Mouse (Mus musculus) heart, embryonic 14.5 days (tissue): ENCODE data around the gene 6030408B16Rik. TPM values are rescaled to one million over a fixed set of nuclear protein-coding genes. Genes with fewer than 3 reads are reported as not detected.

ENCODE experiments used
- ATAC-seq: fragments of 200-750 bp; cut with Nextera tagmentation; 2 replicates; pipeline ENCODE4 v1.8.0; 2017; ENCODE audit warnings: low read depth, moderate TSS enrichment; ENCODE audit not compliant: insufficient number of reproducible peaks, insufficient read depth, low FRiP score
- H3K27ac ChIP-seq, 2 experiments: fragments of 200-500 bp in 1 of 2; fragments of 300-500 bp in 1 of 2; sonication (generic) in 1 of 2; replicated peaks in 1 of 2; 2 replicates each; pipeline ENCODE4 v1.5.1; 2012 to 2014; ENCODE audit warnings: low read depth in 2 of 2, low read length in 2 of 2, control low read depth in 1 of 2, mild to moderate bottlenecking in 1 of 2, mixed read lengths in 1 of 2; ENCODE audit not compliant: control insufficient read depth in 1 of 2, insufficient read depth in 1 of 2
- H3K27me3 ChIP-seq: fragments of 300-500 bp; sonication (generic); 2 replicates; pipeline ENCODE4 v1.6.1; 2014; ENCODE audit warnings: mild to moderate bottlenecking, low read length, control low read depth; ENCODE audit not compliant: control insufficient read depth, insufficient read depth
- H3K36me3 ChIP-seq: fragments of 300-500 bp; sonication (generic); 2 replicates; pipeline ENCODE4 v1.6.1; 2014; ENCODE audit warnings: mild to moderate bottlenecking, control low read depth, low read length, mixed read lengths; ENCODE audit not compliant: control insufficient read depth, insufficient read depth
- H3K4me1 ChIP-seq, 2 experiments: fragments of 200-500 bp in 1 of 2; fragments of 300-500 bp in 1 of 2; sonication (generic) in 1 of 2; 2 replicates each; pipeline ENCODE4 v1.6.1; 2012 to 2014; ENCODE audit warnings: low read length in 2 of 2, control low read depth in 1 of 2, mixed read lengths in 1 of 2; ENCODE audit not compliant: control insufficient read depth in 2 of 2, insufficient read depth in 2 of 2
- H3K4me2 ChIP-seq: fragments of 300-500 bp; sonication (generic); 2 replicates; pipeline ENCODE4 v1.6.1; 2014; ENCODE audit warnings: mild to moderate bottlenecking, low read length
- H3K4me3 ChIP-seq, 2 experiments: fragments of 200-500 bp in 1 of 2; fragments of 300-500 bp in 1 of 2; sonication (generic) in 1 of 2; 2 replicates each; pipeline ENCODE4 v1.5.1; 2012 to 2014; ENCODE audit warnings: low read length in 2 of 2, mild to moderate bottlenecking in 2 of 2, control low read depth in 1 of 2, low read depth in 1 of 2, moderate library complexity in 1 of 2; ENCODE audit not compliant: control insufficient read depth in 1 of 2, insufficient read depth in 1 of 2
- H3K9ac ChIP-seq: fragments of 300-500 bp; sonication (generic); 2 replicates; pipeline ENCODE4 v1.6.1; 2014; ENCODE audit warnings: mild to moderate bottlenecking, low read length
- H3K9me3 ChIP-seq: fragments of 300-500 bp; sonication (generic); 2 replicates; pipeline ENCODE4 v1.6.1; 2016; ENCODE audit warnings: low read length, control low read depth; ENCODE audit not compliant: control insufficient read depth
- WGBS: fragments of 180-500 bp; shearing (Covaris S2); extraction: QIAGEN DNeasy Blood & Tissue Kit; methylation state at CpG from one replicate; pipeline ENCODE4 v1.1.7; 2014; 5-methylcytosine and 5-hydroxymethylcytosine counted together
- polyA plus RNA-seq: library from polyadenylated mRNA; unstranded; fragments of >200 nt; fragmentation: Nextera tagmentation; extraction: Ambion mirVana; gene quantifications from 2 replicates; pipeline ENCODE4 v1.2.1, GENCODE M21; 2014

The 6030408B16Rik gene
- 0.85 and 1.8 TPM in 2 replicates for polyA plus RNA-seq

DNA sequence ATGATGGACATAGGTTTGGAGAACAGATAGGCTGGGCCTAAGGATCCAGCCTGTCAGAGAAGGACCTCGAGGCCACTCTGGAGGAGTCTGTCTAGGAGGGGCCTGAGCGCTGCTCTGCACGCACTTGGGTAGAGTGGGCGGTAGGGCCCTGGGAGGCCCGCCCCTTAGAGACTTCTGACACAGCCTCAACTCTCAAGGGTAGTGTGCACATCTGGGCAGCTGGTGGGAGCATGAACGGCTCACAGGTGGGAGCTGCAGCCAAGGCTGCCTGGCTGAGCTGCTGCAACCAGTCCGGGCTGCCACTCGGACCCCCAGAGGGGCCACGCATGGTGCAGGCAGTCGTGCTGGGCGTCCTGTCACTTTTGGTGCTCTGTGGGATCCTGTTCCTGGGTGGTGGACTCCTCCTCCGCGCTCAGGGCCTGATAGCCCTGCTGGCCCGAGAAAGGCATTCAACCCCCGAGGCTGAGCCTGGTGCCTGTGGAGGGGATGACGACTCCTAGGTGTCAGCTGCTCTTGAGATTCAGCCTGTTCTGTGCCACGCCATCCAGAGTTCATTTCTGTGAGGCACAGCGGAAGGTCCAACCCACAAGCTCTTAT is at the start of gene 6030408B16Rik:
TSS of gene 6030408B16Rik (plus strand) at position 188 of the 597 bp plus-strand sequence.
- Histone ChIP-seq H3K4me1 (peaks cover 9 to 12% of the 10 kb centered on the region in 2 experiments), H3K27ac (no peak within 1 kb of the TSS), H3K36me3 (peaks cover 41% of the 10 kb centered on the region), H3K27me3 (no peaks in the 10 kb centered on the region), H3K9ac (no peak within 1 kb of the TSS), H3K9me3 (no peaks in the 10 kb centered on the region), H3K4me2 (0 out of 2 replicates have a peak within 1 kb of the TSS, but pooled peaks have one; percentile 8), H3K4me3 (no peak within 1 kb of the TSS)
- no peak for ATAC-seq
- WGBS, result 38% methylated on average over 18 of the region's 18 CpGs

DNA sequence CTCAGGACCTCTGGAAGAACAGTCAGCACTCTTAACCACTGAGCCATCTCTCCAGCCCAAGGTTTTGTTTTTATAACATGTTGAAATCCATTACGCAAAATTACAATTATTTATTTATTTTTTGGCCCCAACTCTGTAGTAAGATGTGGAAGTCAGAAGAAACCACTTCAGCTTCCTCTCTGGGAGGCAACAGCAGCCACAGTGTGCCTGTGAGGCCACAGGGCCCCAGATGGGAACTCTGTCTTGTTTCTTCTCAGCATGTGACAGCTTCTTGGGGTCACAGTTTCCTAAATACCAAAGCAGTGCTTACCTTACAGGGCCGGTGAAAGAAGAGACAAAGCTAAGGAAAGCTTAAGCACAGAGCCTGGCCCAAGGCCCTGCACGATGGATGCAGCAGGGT is 49.0 kb upstream of the 6030408B16Rik start:
- H3K27me3 ChIP-seq, result no peaks in the 10 kb centered on the region
- no peaks in the 10 kb centered on the region for H3K9me3 ChIP-seq
- no peak overlapping the region for H3K4me2 ChIP-seq
- WGBS, result 60% methylated on average over 3 of the region's 3 CpGs
- no peak overlapping the region for H3K9ac ChIP-seq
- no peak for ATAC-seq
- H3K36me3 ChIP-seq, result no peaks in the 10 kb centered on the region
- H3K4me1 ChIP-seq, result peaks cover 34 to 55% of the 10 kb centered on the region in 2 experiments
- no peak overlapping the region for H3K4me3 ChIP-seq
- H3K27ac ChIP-seq, result no peak overlapping the region

DNA sequence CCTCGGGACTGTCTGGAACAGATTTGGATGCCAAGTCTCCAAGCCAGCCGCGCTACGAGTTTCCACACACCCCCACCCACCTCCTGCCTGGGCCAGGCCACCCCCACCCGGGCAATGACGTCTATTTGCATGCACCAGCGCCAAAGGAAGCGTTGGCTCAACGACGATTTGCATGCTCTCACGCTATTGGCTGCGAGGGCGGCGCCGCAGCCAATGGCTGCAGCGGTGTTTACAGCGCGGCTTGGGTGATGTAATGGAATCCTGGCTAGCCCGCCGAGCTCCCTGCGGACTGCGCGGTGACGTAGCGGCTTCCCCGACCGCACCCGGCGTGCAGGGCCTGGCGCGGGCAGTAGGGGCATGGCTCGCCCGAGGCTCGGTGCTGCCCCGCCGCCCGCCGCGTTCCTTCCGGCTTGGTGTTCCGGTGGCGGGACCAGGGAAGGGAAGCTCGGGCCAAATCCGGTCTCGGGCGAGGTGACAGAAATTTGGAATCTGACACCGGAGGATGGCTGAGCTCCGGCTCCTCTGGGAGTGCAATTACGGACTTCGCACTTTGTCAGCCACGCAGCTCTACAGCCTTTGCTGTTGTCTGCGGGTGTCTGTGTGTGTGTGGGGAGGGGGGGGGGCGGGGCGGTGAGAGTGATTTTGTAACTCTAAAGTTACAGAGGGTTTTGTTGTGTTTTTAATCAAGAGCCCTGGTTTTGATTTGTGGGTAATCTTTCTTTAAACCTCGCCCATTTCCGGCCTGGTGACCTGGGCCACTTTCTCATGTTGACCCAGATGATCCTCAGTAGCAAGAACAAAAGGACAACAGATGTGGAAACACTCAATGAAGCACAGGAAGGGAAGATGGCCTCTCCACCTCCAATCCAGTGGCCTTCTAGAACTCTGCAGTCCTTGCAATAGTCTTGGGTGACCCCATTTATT is 46.5 kb upstream of the 6030408B16Rik start:
- Histone ChIP-seq H3K4me2 (peak overlapping the region; percentile 67), H3K36me3 (no peaks in the 10 kb centered on the region), H3K27me3 (no peaks in the 10 kb centered on the region), H3K9ac (peak overlapping the region; percentile 72), H3K4me1 (peaks cover 33 to 45% of the 10 kb centered on the region in 2 experiments), H3K9me3 (no peaks in the 10 kb centered on the region), H3K27ac (peak overlapping the region; percentile 93 to 98), H3K4me3 (peak overlapping the region; percentile 37 to 61)
- WGBS, result 1% methylated on average over 55 of the region's 56 CpGs
- ATAC-seq, result peak; percentile 95

DNA sequence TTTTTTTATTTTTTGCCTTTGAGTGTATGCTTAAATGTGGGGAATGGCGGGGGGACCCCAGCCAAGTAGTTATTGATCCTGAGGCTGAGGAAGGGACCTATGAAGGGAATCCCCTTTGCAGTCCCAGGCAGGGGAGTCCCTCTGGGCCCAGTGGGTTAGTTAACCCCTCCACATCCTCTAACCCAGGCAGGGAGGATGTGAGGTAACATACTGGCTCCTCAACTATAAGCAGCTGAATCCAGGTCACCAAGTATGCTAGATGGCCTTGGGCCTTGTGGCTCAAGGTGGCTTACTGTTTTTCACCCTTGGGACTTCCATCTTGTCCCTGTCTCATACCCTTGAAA is 45.9 kb upstream of the 6030408B16Rik start:
- WGBS, result 94% methylated on average over 1 of the region's 1 CpGs
- Histone ChIP-seq H3K36me3 (no peaks in the 10 kb centered on the region), H3K27ac (peak overlapping the region; percentile 93 to 98), H3K4me3 (peak overlapping the region in 1 of 2 experiments; percentile 37; a peak in 1 of 4 replicates), H3K9ac (peak overlapping the region; percentile 72; the same call in 1 of the 2 replicates), H3K9me3 (no peaks in the 10 kb centered on the region), H3K4me1 (peaks cover 27 to 38% of the 10 kb centered on the region in 2 experiments), H3K27me3 (no peaks in the 10 kb centered on the region), H3K4me2 (peak overlapping the region; percentile 67)
- ATAC-seq, result no peak

DNA sequence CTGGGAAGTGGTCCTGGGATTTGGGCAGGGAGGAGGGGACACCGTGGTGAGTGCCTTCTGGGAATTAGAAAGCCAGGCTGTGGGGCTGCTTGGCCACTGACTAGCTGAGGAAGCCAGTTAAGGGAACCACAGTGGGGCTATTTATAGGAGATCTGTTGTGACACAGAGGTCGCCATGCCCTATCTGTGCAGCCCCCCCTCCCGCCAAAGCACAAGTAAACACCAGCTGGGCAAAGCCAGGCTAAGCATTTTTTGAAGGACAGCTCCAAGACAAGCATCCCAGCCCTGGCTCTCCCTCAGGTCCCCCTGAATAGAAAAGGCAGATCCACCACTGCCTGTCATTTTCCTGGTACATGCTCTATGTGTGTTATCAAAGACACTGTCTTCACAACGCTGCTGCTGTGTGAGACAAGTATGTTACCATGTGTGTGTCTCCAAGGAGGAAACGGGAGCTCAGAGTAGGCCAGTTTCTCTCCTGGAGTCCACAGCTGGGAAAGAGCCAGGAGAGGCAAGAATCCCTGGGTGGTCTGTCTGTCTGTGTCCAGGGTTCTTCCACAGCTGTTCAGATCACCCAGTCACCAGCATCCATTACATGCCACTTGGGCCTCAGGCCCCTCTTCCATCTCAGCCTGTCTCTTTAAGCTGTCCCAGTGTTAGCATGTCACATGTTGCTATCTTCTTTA is 44.8 kb upstream of the 6030408B16Rik start:
- peak overlapping the region; percentile 26; the same call in 1 of the 2 replicates for H3K4me2 ChIP-seq
- H3K9me3 ChIP-seq, result no peaks in the 10 kb centered on the region
- H3K9ac ChIP-seq, result peak overlapping the region; percentile 57
- ATAC-seq, result no peak
- no peak overlapping the region for H3K4me3 ChIP-seq
- H3K36me3 ChIP-seq, result no peaks in the 10 kb centered on the region
- no peaks in the 10 kb centered on the region for H3K27me3 ChIP-seq
- peak overlapping the region; percentile 93 to 95 for H3K27ac ChIP-seq
- peaks cover 23 to 34% of the 10 kb centered on the region in 2 experiments for H3K4me1 ChIP-seq
- WGBS, result 13% methylated on average over 5 of the region's 5 CpGs

DNA sequence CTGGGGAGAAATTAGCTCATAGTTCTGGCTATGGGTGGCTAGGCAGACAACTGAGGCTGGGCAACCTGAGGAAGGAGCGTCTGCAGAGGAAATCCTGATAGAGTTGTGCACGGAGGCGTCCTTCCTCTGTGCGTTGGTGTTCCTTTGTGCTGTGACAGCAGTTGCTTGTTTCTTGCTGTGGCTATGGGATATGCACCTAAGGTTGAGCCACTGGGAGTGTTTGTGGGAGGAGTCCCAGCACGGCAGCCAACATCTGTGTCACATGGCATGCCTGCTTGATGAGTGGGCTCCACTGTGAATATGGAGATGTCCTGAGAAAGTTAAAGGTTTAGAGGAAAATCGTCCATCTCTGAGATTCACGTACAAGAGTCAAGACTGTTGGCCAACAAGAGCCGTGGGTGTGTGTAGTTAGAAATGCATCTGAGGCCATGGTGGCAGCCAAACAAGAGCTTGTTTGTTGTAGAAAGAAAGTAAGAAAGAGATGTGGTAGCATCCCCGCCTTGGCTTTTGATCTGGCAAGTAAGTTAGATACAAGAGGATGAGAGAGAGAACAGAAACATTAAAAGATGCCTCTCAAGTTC is 42.7 kb upstream of the 6030408B16Rik start:
- no peak overlapping the region for H3K27ac ChIP-seq
- peaks cover 31 to 48% of the 10 kb centered on the region in 2 experiments for H3K4me1 ChIP-seq
- ATAC-seq, result no peak

DNA sequence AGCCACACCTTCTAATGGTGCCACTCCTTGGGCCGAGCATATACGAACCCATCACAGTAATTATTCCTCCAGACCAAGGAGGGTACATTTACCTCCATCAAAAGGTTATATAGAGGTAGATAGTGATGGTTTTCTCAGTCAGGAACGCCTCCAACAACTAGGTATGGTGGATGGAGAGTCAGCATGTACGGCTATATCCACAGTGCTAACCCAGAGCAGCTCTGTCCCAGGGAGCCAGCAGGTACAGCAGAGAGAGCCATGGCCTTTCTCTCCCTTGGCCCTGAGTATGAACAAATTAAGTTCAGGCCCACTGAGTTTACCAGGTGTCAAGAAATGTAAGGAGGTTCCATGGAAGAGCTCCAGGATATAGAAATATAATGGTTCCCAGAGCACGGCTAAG is 41.1 kb upstream of the 6030408B16Rik start:
- no peak for ATAC-seq
- 94% methylated on average over 5 of the region's 5 CpGs for WGBS
- no peak overlapping the region for H3K9ac ChIP-seq
- H3K4me2 ChIP-seq, result no peak overlapping the region
- H3K4me3 ChIP-seq, result no peak overlapping the region
- H3K4me1 ChIP-seq, result peaks cover 38 to 53% of the 10 kb centered on the region in 2 experiments
- no peak overlapping the region for H3K27ac ChIP-seq
- H3K9me3 ChIP-seq, result no peaks in the 10 kb centered on the region
- H3K27me3 ChIP-seq, result no peaks in the 10 kb centered on the region
- H3K36me3 ChIP-seq, result no peaks in the 10 kb centered on the region

More for the DNA sequence above, 42.7 kb upstream of the 6030408B16Rik start:
- no peak overlapping the region for H3K9ac ChIP-seq
- no peak overlapping the region for H3K4me2 ChIP-seq
- 72% methylated on average over 9 of the region's 9 CpGs for WGBS
- no peak overlapping the region for H3K4me3 ChIP-seq
- H3K9me3 ChIP-seq, result no peaks in the 10 kb centered on the region
- H3K27me3 ChIP-seq, result no peaks in the 10 kb centered on the region
- H3K36me3 ChIP-seq, result no peaks in the 10 kb centered on the region
